Mouse (Mus musculus) megakaryocyte, embryonic 14.5 days (primary cell): Measurements from ENCODE around the gene Gfm1.

ENCODE experiments used
- FLI1 ChIP-seq: IDR thresholded peaks from 2 replicates; pipeline ENCODE4 v1.6.1; 2012; ENCODE audit warnings: low read length, inconsistent platforms, mixed read lengths
- GATA1 ChIP-seq: IDR thresholded peaks from 3 replicates; pipeline ENCODE4 v1.6.1; 2012; ENCODE audit warnings: mixed read lengths, low read length, inconsistent platforms, borderline replicate concordance

- TF ChIP-seq GATA1 (no peak), FLI1 (no peak)
Observed at GRCm38 (mm10) chr3:67467281-67467680, 37.4 kb downstream of the Gfm1 start.
